Mouse (Mus musculus) kidney, postnatal 25 days (tissue): ENCODE results near the gene Dgki.
A peak's percentile ranks its signal among the peaks of the same experiment; 100 is the strongest.

Experiments
- DNase-seq, 2 experiments: peaks; one replicate each; pipeline ENCODE4 v3.0.0; 2021; ENCODE audit warnings: mixed read lengths in 2 of 2

Dgki gene

DNA sequence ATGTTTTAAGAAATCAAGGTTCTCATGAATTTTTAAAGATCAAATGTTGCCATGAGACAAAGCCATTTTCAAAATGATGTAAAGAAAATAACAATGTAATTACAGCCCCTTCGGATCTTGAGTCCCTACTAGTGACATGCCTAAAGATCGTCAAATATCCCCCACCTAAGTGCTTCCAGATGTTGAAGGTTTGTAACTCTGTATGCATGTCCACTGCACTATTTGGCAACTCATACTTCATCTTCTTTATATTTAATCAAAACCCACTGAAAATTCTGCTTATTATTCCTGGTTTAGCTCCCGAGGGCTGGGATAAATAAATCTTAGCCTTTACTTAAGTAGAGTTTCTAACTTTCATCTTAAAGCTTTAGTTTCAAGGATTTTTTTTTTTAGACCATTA lies 458.3 kb downstream of the Dgki start:
- no peak for DNase-seq

GRCm38 (mm10) chr6:36841174-36841573 lies 458.8 kb downstream of the Dgki start:
- no peak for DNase-seq

- DNase-seq: no peak
Measured at GRCm38 (mm10) chr6:36838747-36839146, 461.2 kb downstream of the Dgki start.

- no peak for DNase-seq
Measured at GRCm38 (mm10) chr6:36835351-36835750, 464.6 kb downstream of the Dgki start.

DNA sequence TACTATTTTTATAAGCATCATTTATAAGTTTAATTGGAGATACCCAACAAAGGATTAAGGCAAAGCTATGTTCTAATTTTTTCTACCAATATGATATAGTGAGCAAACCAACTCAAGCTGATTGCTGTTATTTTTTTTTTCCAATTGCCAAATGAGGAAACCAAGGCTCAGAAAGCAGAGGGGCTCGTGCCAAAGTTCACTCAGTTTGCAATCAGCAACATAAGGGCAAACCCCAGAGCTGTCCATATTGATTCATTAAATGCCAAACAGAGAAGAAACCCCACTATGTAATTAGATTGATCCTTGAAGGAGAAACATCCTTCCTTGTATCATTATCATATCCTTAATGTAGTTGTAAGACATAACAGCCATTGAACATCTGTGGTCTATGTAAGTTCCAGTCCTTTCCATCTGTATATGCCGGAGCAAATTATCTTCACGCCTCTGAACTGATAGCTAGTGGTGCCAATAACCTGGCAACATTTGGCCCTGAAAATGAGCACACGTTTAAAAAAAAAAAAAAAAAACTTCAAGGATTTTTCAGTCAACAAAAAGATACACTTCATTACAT lies 465.2 kb downstream of the Dgki start:
- no peak for DNase-seq

GRCm38 (mm10) chr6:36832681-36833080 lies 467.3 kb downstream of the Dgki start:
- DNase-seq: no peak

GRCm38 (mm10) chr6:36832207-36832606 lies 467.8 kb downstream of the Dgki start:
- no peak for DNase-seq

DNA sequence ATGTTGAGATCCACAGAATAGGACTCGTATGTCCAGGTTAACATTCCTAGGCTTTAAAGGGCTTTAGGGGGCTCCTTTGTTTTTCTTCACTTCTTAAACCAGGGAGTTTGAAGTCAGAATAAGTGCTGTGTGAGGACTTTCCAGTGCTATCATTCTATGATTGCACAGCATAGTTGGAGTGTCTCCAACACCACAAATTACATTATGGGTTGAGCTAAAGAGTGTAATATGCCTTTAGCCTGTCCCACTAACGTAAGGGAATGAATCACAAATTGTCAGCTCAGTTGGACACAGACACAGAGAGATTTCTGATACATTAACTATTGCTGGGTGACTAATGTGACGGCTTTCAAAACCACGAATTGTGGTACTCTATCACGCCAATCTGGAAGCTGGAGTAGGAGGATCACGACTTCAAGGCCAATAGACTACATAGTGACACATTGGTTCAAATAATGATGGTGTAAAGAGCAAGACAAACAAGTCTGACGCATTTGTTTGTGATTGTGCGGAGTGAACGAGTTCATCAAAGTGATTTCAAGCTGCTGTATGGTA lies 469.5 kb downstream of the Dgki start:
- no peak for DNase-seq

- no peak for DNase-seq
Measured at GRCm38 (mm10) chr6:36819784-36820050, 480.3 kb downstream of the Dgki start.

DNA sequence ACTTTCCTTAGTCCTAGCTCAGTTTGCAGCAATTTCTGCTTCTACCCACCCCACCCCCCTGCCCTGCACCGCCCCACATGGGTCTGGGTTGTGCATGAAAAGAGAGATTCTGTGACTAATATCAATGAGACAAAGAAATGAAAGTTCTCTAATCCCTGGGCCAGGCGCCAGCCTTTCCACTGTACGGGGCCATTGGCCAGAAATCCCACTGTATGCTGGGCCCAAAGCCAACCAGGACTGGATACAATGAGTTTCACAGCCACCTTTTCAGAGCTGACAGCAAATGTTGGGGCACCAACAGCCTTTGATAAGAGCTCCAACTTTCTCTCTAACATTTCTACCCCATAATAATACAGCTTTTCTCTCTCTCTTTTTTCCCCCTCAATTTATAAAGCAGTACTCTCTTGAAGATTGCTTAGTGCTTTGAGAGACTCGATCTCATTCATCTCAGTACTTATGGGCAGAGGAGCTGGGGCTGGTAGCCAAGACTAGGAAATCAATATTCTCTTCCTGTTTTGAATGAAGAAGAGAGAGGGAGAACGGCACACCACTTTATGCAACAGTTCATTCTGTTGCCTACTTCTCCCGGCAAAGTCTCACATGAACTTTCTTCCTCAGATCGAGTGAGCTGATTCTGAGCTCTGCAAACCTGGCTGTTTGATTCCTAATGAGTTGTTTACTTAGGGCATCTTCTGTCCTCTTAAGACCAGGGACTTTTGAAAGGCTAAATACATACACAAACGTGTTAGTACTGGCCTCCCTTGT lies 480.8 kb downstream of the Dgki start:
- peak; percentile 81 to 84 for DNase-seq

GRCm38 (mm10) chr6:36818281-36819018 lies 481.5 kb downstream of the Dgki start:
- DNase-seq: no peak

- DNase-seq: no peak
Measured at GRCm38 (mm10) chr6:36816666-36817065, 483.3 kb downstream of the Dgki start.

DNA sequence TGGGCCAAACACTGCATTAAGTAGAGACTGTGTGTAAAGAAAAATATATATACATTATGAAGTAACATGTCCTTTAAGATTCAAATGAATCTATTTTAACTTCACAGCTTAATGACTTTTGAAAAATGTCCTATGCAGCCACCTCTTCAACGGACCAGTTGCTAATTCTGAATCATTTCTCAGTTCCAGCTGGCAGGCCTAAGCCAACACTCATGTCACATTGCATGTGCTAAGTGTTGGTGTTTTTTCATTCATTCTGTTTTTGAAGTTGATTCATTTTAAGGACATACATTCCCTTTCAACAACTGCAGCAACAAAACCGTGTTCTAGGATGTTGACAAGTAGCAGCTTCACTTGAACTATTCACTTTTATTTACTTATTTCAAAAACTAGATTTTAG lies 484.0 kb downstream of the Dgki start:
- DNase-seq: no peak

- no peak for DNase-seq
Measured at GRCm38 (mm10) chr6:36812666-36813515, 487.1 kb downstream of the Dgki start.

DNA sequence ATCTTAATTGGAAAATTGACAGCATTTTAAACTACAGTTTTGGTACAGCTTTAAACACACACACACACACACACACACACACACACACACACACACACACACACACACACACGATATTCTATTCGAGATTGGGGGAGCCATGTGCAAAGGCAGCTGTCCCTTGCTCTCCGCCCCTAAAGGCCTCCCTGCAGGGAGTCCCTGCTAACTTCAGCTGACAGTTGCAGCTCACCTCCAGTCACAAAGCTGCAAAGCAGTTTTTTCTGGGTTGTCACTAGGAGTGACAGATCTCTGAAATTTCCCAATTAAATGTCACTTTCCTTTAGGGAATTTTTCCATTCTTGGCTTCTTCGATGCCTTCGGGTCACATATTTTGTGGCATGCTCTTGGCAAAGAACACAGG lies 489.5 kb downstream of the Dgki start:
- no peak for DNase-seq

DNA sequence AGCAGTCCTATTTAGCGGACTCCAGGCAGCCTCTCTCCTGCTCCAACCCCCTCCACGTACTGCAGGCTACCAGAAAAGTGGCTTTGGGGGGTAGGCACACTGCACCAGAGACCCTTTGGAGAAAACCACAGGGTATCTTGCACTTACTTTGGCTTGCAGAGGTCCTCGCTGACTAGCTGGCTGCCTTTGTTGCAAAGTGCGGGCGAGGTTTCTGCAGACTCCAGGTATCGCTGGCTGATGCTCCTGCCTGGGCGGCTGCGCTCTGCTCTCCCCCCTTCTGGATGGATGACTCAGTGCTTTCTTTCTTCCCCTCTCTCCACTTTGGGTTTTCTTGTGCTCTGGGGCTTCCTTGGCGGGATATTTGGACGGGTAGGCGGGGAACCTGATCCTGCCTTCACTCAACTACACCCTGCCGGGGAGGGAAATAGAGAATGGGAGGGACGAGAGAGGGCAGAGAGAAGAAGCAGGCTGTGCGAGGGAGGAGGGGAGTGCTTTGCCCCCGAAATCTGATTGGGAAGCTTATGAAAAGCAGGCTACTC lies 490.2 kb downstream of the Dgki start, which contains the start of gene Ptn:
Gene Ptn (minus strand): TSS at position 474 of the 539 bp plus-strand sequence.
- DNase-seq: no peak

DNA sequence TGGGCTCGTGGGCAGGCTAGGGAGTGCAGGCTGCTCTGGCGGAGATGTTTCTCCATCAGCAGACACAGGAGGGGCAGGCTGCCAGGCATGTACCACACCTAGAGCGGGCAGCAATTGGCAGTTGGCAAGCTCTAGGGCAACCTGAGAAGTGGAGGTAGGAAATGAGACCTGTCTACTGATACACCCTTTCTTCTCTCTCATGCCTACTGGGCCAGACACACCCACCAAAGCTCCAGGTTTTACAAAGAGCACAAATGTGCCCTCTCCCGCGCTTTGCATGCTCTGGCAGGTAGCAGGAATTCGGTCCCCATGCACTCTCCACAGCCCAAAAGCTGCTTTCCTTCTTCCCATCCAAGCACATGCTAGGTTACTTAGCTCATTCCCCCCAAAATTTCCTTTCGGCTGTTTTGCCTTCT lies 490.7 kb downstream of the Dgki start:
- DNase-seq: peak; percentile 46 to 48

GRCm38 (mm10) chr6:36808306-36809058 lies 491.5 kb downstream of the Dgki start:
- DNase-seq: no peak

- DNase-seq: no peak
Measured at GRCm38 (mm10) chr6:36806906-36807305, 493.1 kb downstream of the Dgki start.

- DNase-seq: no peak
Measured at GRCm38 (mm10) chr6:36800309-36800946, 499.6 kb downstream of the Dgki start.

DNA sequence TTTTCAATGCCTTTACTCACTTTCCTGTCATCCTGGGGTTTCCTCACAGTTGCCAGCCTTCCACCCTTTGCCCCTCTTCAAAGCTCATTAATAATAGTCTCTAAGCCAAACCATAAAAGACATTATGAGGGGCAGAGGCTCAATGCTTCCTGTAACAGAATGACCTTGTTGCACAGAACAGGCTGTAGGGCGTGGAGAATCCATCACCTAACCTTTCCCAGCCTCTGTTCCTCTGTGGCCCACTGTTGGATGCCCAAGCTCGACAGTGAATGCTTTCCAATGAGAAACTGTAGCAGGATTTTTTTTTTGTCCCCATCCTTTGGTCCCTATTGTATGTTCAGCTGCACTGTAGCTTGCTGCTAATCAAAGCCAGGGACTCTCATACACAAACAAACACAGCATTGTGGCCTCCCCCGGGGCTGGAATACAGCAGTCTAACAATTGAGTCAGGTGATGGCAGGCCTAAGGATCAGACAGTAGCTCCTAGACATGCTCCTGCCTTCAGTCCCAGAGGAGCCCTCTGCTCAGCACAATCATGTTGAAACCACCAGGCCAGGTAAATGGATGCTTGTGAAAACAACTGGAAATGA lies 502.8 kb downstream of the Dgki start:
- no peak for DNase-seq
